Mouse (Mus musculus): Measurements from ENCODE around the gene Nptxr. TPM values are rescaled to one million over a fixed set of nuclear protein-coding genes. Genes with fewer than 3 reads are reported as not detected.
A peak's percentile ranks its signal among the peaks of the same experiment; 100 is the strongest.

Nptxr gene
- total RNA-seq, 1 experiment from 2014 or later: 0.12 TPM

DNA sequence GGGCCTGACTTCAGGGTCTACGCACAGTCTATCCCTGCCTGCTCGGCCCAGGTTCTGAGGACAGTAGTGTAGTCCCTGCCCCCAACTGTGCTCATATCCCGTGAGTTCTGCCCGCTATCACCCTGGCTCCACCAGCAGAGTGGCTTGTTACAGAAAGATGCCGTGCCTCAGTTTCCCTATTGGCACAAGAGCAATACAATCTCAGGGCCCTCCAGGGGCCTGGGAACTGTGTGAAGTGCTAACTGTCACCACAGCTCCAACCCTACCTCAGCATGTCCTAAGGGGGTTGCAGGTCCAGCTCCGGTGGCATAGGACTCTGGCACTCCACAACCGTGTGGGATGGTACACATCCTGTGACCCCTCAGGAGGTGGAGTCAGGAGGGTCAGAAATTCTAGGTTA lies 7.5 kb downstream of the Nptxr start:
- no peak for ATAC-seq (ENCODE audit: extremely low read depth, insufficient number of reproducible peaks, low FRiP score, poor library complexity, severe bottlenecking)

DNA sequence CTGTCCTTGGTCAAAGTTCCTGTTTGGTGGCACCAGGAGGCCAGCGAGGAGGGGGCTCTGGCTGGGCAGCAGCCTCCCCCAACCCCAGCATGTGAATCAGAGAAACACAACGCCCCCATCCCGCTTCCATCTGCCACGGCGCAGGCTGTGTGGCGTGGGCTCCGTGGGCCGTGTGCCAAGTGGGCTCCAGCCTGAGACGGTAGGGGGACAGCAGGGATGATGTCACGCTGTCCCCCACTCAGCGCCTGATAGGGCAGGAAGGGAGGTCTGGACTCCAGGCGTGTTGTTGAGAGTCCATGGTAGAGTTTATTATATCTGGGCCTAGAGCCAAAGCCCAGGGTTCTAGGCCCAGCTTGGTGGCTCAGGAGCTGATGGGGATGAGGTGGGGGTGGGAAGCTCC lies 8.3 kb downstream of the Nptxr start:
- ATAC-seq (ENCODE audit: extremely low read depth, insufficient number of reproducible peaks, low FRiP score, poor library complexity, severe bottlenecking): no peak

- no peak for ATAC-seq (ENCODE audit: extremely low read depth, insufficient number of reproducible peaks, low FRiP score, poor library complexity, severe bottlenecking)
Measured at GRCm38 (mm10) chr15:79794173-79794572, 10.4 kb downstream of the Nptxr start.

DNA sequence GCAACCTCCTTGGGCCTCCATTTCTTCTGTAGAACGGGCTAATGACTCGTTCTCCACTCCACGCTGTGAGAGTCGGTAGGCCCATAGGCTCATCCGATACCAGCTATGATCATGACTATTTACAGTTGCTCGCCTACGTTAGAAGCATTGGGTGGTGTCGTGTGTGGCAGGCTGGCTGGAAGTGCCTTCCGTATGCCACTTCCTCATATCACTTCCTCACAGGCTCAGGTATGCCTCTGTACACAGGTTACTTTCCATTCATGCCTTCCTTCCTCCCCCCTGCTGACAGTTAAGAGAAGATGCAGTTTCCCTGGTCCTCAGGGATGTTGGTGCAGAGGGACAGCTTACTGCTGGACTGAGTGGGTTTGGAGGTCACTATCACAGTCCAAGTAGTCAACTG lies 11.5 kb downstream of the Nptxr start:
- ATAC-seq (ENCODE audit: extremely low read depth, insufficient number of reproducible peaks, low FRiP score, poor library complexity, severe bottlenecking): no peak

DNA sequence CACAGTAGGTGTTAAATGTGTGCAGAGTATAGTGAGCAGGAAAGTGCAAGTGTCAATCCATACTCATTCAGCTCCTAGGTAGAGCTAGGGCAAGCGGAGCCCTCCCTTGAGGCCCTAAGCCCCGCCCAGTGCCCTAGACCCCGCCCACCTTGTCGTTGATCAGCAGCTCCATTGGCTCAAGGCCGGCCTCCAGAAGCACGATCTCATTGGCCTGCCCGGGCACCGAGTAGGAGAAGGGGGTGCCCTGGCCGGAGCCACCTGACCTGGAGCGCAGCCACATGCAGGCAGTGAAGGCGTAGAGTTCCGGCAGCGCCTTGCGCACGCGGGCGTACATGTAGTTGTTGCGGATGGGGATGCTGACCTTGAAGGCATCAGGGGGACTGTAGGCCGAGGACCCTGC lies 12.1 kb downstream of the Nptxr start:
- no peak for ATAC-seq (ENCODE audit: extremely low read depth, insufficient number of reproducible peaks, low FRiP score, poor library complexity, severe bottlenecking)

GRCm38 (mm10) chr15:79791502-79791901 lies 13.1 kb downstream of the Nptxr start:
- ATAC-seq (ENCODE audit: extremely low read depth, insufficient number of reproducible peaks, low FRiP score, poor library complexity, severe bottlenecking): no peak

- no peak for ATAC-seq (ENCODE audit: extremely low read depth, insufficient number of reproducible peaks, low FRiP score, poor library complexity, severe bottlenecking)
Measured at GRCm38 (mm10) chr15:79790905-79791304, 13.7 kb downstream of the Nptxr start.

DNA sequence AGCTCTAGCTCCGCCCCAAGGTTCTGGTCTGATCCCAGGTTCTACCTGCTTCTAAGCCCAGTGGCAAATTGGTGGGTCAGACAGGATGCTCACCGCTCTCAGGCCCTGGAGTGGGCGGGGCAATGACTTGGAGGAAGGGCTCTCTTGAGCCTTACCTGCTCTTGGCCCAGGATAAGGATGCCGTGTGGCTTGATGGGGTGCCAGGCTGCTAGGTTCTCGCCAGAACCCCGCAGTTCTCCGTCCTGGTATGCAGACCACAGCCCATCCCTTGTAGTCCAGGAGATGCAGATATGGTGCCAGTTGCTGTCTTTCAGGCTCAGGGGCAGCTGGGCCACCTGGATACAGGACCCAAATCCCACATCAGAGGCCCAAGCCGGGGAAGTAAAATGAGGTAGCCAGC lies 14.5 kb downstream of the Nptxr start:
- ATAC-seq (ENCODE audit: extremely low read depth, insufficient number of reproducible peaks, low FRiP score, poor library complexity, severe bottlenecking): no peak

GRCm38 (mm10) chr15:79787815-79788214 lies 16.8 kb downstream of the Nptxr start:
- ATAC-seq (ENCODE audit: extremely low read depth, insufficient number of reproducible peaks, low FRiP score, poor library complexity, severe bottlenecking): no peak

- ATAC-seq (ENCODE audit: extremely low read depth, insufficient number of reproducible peaks, low FRiP score, poor library complexity, severe bottlenecking): no peak
Measured at GRCm38 (mm10) chr15:79785056-79785455, 19.5 kb downstream of the Nptxr start.

DNA sequence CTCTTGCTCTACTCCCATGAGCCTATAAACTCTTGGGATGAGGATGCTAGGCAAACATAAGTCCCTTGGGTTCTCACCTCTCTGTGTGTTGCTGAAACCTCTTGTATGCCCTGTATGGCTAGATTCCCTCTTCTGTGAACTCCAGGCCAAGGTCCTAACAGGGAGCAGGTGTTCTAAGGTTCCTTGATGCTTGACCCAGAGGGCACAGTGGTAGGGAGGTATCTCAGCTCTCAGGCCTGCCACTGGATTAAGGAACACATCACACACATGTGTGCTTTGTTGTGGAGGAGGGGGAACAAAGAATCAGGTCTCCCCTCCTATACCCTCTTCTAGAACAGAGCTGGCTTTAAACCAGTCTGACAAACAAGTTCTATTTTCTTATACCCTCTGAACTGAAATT lies 26.8 kb downstream of the Nptxr start, which contains the start of gene Dnal4:
Gene Dnal4 (minus strand): TSS at position 101 of the 400 bp plus-strand sequence.
- ATAC-seq (ENCODE audit: extremely low read depth, insufficient number of reproducible peaks, low FRiP score, poor library complexity, severe bottlenecking): no peak

GRCm38 (mm10) chr15:79775662-79776061 lies 28.9 kb downstream of the Nptxr start:
- no peak for ATAC-seq (ENCODE audit: extremely low read depth, insufficient number of reproducible peaks, low FRiP score, poor library complexity, severe bottlenecking)

DNA sequence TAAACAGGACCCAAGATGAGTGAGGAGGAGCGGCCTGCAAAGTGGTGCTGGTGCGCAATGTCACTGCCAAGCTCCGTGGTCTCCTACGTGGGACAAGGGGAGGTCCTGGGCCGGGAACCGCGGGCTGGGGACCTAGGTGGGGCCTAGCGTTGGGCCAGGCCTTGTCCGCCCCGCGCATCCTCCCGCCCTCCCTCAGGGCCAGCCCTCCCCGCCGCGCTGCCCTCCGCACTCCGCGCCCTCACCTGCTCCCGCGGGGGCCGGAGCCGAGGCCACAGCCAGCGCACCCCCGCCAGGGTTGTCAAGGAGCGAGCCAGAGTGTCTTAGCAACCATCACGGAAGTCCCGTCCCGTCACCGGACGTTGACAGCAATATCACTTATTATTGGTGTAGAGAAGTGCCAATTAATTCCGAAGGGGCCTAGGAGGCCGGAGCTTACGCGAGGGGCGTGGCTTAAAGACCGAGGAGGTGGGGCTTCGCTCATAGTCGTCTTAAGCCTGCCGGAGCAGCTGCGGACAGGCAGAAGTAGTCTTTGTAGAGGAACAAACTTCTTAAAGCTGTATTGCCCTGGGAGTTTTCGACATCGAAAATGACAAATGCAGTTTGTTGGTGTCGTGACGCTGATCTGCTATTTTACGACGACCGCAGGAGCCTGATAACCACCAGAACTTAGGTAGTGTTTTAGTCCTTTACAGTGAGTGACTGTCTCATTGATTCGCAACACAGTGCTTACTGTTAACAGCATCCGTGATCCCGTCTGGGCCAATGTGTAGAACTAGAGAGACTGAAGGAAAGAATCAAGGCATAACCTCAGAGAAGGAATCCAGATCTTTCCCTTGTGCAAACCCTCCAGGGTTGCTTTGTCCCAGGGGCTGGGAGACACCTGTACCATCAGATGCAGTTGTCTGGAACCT lies 30.2 kb downstream of the Nptxr start:
- peak; percentile 98 for ATAC-seq (ENCODE audit: extremely low read depth, insufficient number of reproducible peaks, low FRiP score, poor library complexity, severe bottlenecking)

GRCm38 (mm10) chr15:79770629-79771240 lies 33.8 kb downstream of the Nptxr start:
- ATAC-seq (ENCODE audit: extremely low read depth, insufficient number of reproducible peaks, low FRiP score, poor library complexity, severe bottlenecking): no peak

DNA sequence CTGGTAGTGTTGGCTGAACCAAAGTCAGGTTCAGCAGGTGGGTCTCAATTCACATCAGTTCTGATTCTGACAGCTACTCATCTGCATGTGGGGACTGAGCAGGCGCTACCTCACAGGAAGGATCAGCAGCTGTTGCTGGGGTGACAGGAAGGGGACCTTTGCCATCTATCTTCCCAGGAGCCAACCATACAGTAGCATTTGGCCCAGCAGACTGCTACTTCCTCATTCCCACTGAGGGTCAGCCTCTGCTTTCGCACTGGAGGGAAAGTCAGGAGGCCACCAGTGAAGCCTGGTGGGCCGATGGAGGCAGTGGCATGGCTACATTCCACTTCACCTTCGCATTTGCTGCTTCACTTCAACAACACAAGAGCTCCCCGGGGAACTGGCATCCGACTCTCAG lies 36.3 kb downstream of the Nptxr start:
- ATAC-seq (ENCODE audit: extremely low read depth, insufficient number of reproducible peaks, low FRiP score, poor library complexity, severe bottlenecking): no peak

DNA sequence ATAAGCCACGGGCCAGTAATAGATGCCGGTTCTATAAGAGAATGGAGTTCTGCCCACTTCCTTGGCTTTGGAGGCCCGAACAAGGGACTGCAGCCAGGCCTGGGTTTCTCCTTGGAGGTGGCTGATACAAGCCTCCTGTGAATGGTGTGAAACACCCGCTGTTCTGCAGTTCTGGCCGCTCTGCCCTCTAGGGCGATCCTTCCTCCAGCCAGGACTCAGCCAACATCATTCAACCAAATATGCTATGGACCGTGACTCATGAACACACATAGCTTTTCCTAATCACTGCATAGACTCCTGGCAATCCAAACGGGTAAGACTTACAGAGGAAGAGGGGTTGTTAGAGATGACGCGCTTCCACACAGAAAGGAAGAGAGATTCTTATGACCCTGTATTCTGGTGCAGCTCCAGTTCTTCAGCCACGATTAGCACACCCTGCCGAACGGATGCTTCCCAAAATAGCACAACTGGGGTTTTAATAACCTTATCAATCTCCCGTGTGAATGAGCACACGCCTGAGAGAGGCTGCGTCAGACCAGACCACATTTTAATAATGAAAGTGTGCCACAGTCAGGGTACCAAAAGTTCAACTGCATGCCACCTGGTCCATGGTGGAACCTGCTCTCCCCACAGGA lies 37.1 kb downstream of the Nptxr start:
- no peak for ATAC-seq (ENCODE audit: extremely low read depth, insufficient number of reproducible peaks, low FRiP score, poor library complexity, severe bottlenecking)

- ATAC-seq (ENCODE audit: extremely low read depth, insufficient number of reproducible peaks, low FRiP score, poor library complexity, severe bottlenecking): no peak
Measured at GRCm38 (mm10) chr15:79766586-79767071, 37.9 kb downstream of the Nptxr start.

DNA sequence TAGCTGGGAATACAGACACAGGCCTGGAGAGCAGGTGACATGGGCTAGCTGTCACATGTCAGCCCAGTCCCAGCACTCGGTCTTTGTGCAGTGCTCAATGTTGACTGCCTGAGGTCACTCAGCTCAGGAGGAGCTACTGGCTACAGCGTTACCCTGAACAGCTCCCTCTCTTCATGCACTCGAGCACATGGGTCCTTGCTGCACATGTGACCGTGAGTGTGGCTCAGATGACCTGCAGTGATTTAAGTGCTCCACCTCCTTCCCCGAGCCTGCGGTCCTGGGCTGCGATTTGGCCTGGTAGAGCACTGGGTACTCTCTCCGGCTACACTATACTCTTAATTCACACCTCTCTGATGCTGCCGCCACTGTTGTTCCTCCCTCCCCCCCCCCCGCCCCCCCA lies 38.4 kb downstream of the Nptxr start:
- no peak for ATAC-seq (ENCODE audit: extremely low read depth, insufficient number of reproducible peaks, low FRiP score, poor library complexity, severe bottlenecking)

GRCm38 (mm10) chr15:79765361-79765760 lies 39.2 kb downstream of the Nptxr start:
- ATAC-seq (ENCODE audit: extremely low read depth, insufficient number of reproducible peaks, low FRiP score, poor library complexity, severe bottlenecking): no peak

All from neutrophil, adult 5-6 weeks (primary cell).